Mouse (Mus musculus): ENCODE measurements around the gene Myh11.

Myh11 gene

GRCm38 (mm10) chr16:14291223-14291622 lies at the start of gene Myh11:
TSS of gene Myh11 (minus strand) at chr16:14291372.
- in situ Hi-C loops (cut with MseI, MboI) = no loop called here

GRCm38 (mm10) chr16:14328156-14328555 lies 37.0 kb upstream of the Myh11 start:
- in situ Hi-C loops (cut with MseI, MboI) = no loop called here

- in situ Hi-C loops (cut with MseI, MboI) = no loop called here
These were observed 29.3 kb upstream of the Myh11 start for GRCm38 (mm10) chr16:14320494-14320893.

GRCm38 (mm10) chr16:14319681-14320080 lies 28.5 kb upstream of the Myh11 start:
- in situ Hi-C loops (cut with MseI, MboI) = no loop called here

- in situ Hi-C loops (cut with MseI, MboI) = no loop called here
These were observed 26.0 kb upstream of the Myh11 start, which contains the start of gene Fopnl for GRCm38 (mm10) chr16:14316884-14317876. TSS of gene Fopnl (minus strand) at chr16:14317405.

GRCm38 (mm10) chr16:14312914-14313313 lies 21.7 kb upstream of the Myh11 start:
- in situ Hi-C loops (cut with MseI, MboI) = loop anchor here in 1 of 2 experiments (5.0 kb wide), 1 partner anchor 179 kb away; no protein-coding TSS in a partner anchor

GRCm38 (mm10) chr16:14311371-14311770 lies 20.2 kb upstream of the Myh11 start:
- in situ Hi-C loops (cut with MseI, MboI) = loop anchor here in 1 of 2 experiments (5.0 kb wide), 1 partner anchor 181 kb away; no protein-coding TSS in a partner anchor

GRCm38 (mm10) chr16:14309833-14310232 lies 18.7 kb upstream of the Myh11 start:
- in situ Hi-C loops (cut with MseI, MboI) = loop anchor here in 1 of 2 experiments (5.0 kb wide), 1 partner anchor 182 kb away; no protein-coding TSS in a partner anchor

GRCm38 (mm10) chr16:14308245-14309073 lies 17.3 kb upstream of the Myh11 start:
- in situ Hi-C loops (cut with MseI, MboI) = no loop called here

GRCm38 (mm10) chr16:14307373-14307772 lies 16.2 kb upstream of the Myh11 start:
- in situ Hi-C loops (cut with MseI, MboI) = no loop called here

GRCm38 (mm10) chr16:14306451-14306850 lies 15.3 kb upstream of the Myh11 start:
- in situ Hi-C loops (cut with MseI, MboI) = no loop called here

GRCm38 (mm10) chr16:14304791-14305190 lies 13.6 kb upstream of the Myh11 start:
- in situ Hi-C loops (cut with MseI, MboI) = no loop called here

- in situ Hi-C loops (cut with MseI, MboI) = no loop called here
These were observed 12.5 kb upstream of the Myh11 start for GRCm38 (mm10) chr16:14303676-14304075.

GRCm38 (mm10) chr16:14303148-14303547 lies 12.0 kb upstream of the Myh11 start:
- in situ Hi-C loops (cut with MseI, MboI) = no loop called here

GRCm38 (mm10) chr16:14298461-14298860 lies 7.3 kb upstream of the Myh11 start:
- in situ Hi-C loops (cut with MseI, MboI) = no loop called here

- in situ Hi-C loops (cut with MseI, MboI) = no loop called here
These were observed 6.6 kb upstream of the Myh11 start for GRCm38 (mm10) chr16:14297746-14298145.

GRCm38 (mm10) chr16:14297137-14297536 lies 6.0 kb upstream of the Myh11 start:
- in situ Hi-C loops (cut with MseI, MboI) = no loop called here

- in situ Hi-C loops (cut with MseI, MboI) = no loop called here
These were observed 5.5 kb upstream of the Myh11 start for GRCm38 (mm10) chr16:14296544-14297124.

GRCm38 (mm10) chr16:14295291-14295690 lies 4.1 kb upstream of the Myh11 start:
- in situ Hi-C loops (cut with MseI, MboI) = no loop called here

- in situ Hi-C loops (cut with MseI, MboI) = no loop called here
These were observed 1.3 kb upstream of the Myh11 start for GRCm38 (mm10) chr16:14292205-14293199.
